Mouse (Mus musculus) lung, adult 18-20 months (tissue): ENCODE data around the gene Fyttd1.

ENCODE experiments used
- DNase-seq, 2 experiments: peaks; one replicate each; pipeline ENCODE4 v3.0.0; 2022; ENCODE audit warnings: mixed read lengths in 2 of 2

Fyttd1 gene

GRCm38 (mm10) chr16:32945379-32945778, 68.1 kb downstream of the Fyttd1 start:
- no peak for DNase-seq

- no peak for DNase-seq
These were observed 70.7 kb downstream of the Fyttd1 start for GRCm38 (mm10) chr16:32948016-32948415.

- DNase-seq, result no peak
These were observed 71.4 kb downstream of the Fyttd1 start for GRCm38 (mm10) chr16:32948656-32949055.

GRCm38 (mm10) chr16:32949281-32949680, 72.0 kb downstream of the Fyttd1 start:
- no peak for DNase-seq

- DNase-seq, result no peak
These were observed 73.8 kb downstream of the Fyttd1 start for GRCm38 (mm10) chr16:32951074-32951473.

GRCm38 (mm10) chr16:32953806-32954205, 76.5 kb downstream of the Fyttd1 start:
- no peak for DNase-seq

GRCm38 (mm10) chr16:32954304-32954703, 77.0 kb downstream of the Fyttd1 start:
- no peak for DNase-seq

GRCm38 (mm10) chr16:32956889-32957288, 79.6 kb downstream of the Fyttd1 start:
- no peak for DNase-seq
